Mouse (Mus musculus) midbrain, embryonic 11.5 days (tissue): ENCODE measurements around the gene Afap1. TPM values are rescaled to one million over a fixed set of nuclear protein-coding genes. Genes with fewer than 3 reads are reported as not detected.

ENCODE experiments used
- ATAC-seq: fragments of 200-750 bp; cut with Nextera tagmentation; 2 replicates; pipeline ENCODE4 v1.8.0; 2017; ENCODE audit warnings: moderate TSS enrichment, moderate library complexity; ENCODE audit not compliant: low FRiP score
- DNase-seq: peaks from one replicate; pipeline ENCODE4 v3.0.0; 2015; ENCODE audit warnings: low spot score; ENCODE audit errors: missing footprints
- H3K27ac ChIP-seq: fragments of 300-500 bp; sonication (generic); 2 replicates; pipeline ENCODE4 v1.5.1; 2014; ENCODE audit warnings: low read depth, low read length
- H3K27me3 ChIP-seq: fragments of 300-500 bp; sonication (generic); 2 replicates; pipeline ENCODE4 v1.6.1; 2014; ENCODE audit warnings: mild to moderate bottlenecking, low read length, moderate library complexity, mixed read lengths; ENCODE audit not compliant: control insufficient read depth, insufficient read depth
- H3K36me3 ChIP-seq: fragments of 300-500 bp; sonication (generic); 2 replicates; pipeline ENCODE4 v1.6.1; 2014; ENCODE audit warnings: mild to moderate bottlenecking, low read length, moderate library complexity, mixed read lengths; ENCODE audit not compliant: control insufficient read depth, insufficient read depth
- H3K4me1 ChIP-seq: fragments of 300-500 bp; sonication (generic); 2 replicates; pipeline ENCODE4 v1.6.1; 2014; ENCODE audit warnings: low read length; ENCODE audit not compliant: control insufficient read depth, insufficient read depth
- H3K4me2 ChIP-seq: fragments of 300-500 bp; sonication (generic); 2 replicates; pipeline ENCODE4 v1.6.1; 2014; ENCODE audit warnings: mild to moderate bottlenecking, moderate library complexity
- H3K4me3 ChIP-seq: fragments of 300-500 bp; sonication (generic); 2 replicates; pipeline ENCODE4 v1.5.1; 2014; ENCODE audit warnings: low read depth, low read length
- H3K9ac ChIP-seq: fragments of 300-500 bp; sonication (generic); 2 replicates; pipeline ENCODE4 v1.6.1; 2014; ENCODE audit warnings: low read length
- H3K9me3 ChIP-seq: fragments of 300-500 bp; sonication (generic); 2 replicates; pipeline ENCODE4 v1.6.1; 2016; ENCODE audit warnings: low read length; ENCODE audit not compliant: control insufficient read depth
- WGBS: fragments of 180-500 bp; shearing (Covaris S2); extraction: QIAGEN DNeasy Blood & Tissue Kit; methylation state at CpG from one replicate; pipeline ENCODE4 v1.1.7; 2014; 5-methylcytosine and 5-hydroxymethylcytosine counted together
- polyA plus RNA-seq: library from polyadenylated mRNA; unstranded; fragments of >200 nt; fragmentation: Nextera tagmentation; extraction: Ambion mirVana; gene quantifications from 2 replicates; pipeline ENCODE4 v1.2.1, GENCODE M21; 2014

Gene Afap1
- polyA plus RNA-seq, 1 experiment from 2014 or later: 36.1 TPM

- peak overlapping the region; percentile 54; the same call in 1 of the 2 replicates for H3K27ac ChIP-seq
- 3% methylated on average over 21 of the region's 21 CpGs for WGBS
- H3K4me2 ChIP-seq: peak overlapping the region; percentile 82
- peaks cover 22% of the 10 kb centered on the region for H3K4me1 ChIP-seq
- H3K27me3 ChIP-seq: peaks cover 4% of the 10 kb centered on the region; the same call in 1 of the 2 replicates
- H3K36me3 ChIP-seq: no peaks in the 10 kb centered on the region
- H3K9me3 ChIP-seq: no peaks in the 10 kb centered on the region
- H3K9ac ChIP-seq: peak overlapping the region; percentile 92
- peak overlapping the region; percentile 80 for H3K4me3 ChIP-seq
- DNase-seq (peak; percentile 96), ATAC-seq (peak; percentile 57)
These were observed 714 bp downstream of the Afap1 start for GRCm38 (mm10) chr5:35893805-35894260.

GRCm38 (mm10) chr5:35894295-35895047, 1.4 kb downstream of the Afap1 start:
- DNase-seq (peak; percentile 93), ATAC-seq (peak; percentile 1; the same call in 1 of the 2 replicates)
- Histone ChIP-seq H3K27ac (no peak overlapping the region), H3K4me1 (peaks cover 22% of the 10 kb centered on the region), H3K27me3 (peaks cover 4% of the 10 kb centered on the region; the same call in 1 of the 2 replicates), H3K4me3 (peak overlapping the region; percentile 80), H3K9me3 (no peaks in the 10 kb centered on the region), H3K36me3 (no peaks in the 10 kb centered on the region), H3K9ac (peak overlapping the region; percentile 92), H3K4me2 (peak overlapping the region; percentile 82)
- WGBS: 10% methylated on average over 30 of the region's 30 CpGs

- Histone ChIP-seq H3K4me2 (no peak overlapping the region), H3K9ac (no peak overlapping the region), H3K27me3 (peaks cover 4% of the 10 kb centered on the region; the same call in 1 of the 2 replicates), H3K4me1 (peaks cover 29% of the 10 kb centered on the region), H3K9me3 (no peaks in the 10 kb centered on the region), H3K4me3 (no peak overlapping the region), H3K27ac (no peak overlapping the region), H3K36me3 (no peaks in the 10 kb centered on the region)
- 90% methylated on average over 4 of the region's 4 CpGs for WGBS
- no peak for ATAC-seq
- DNase-seq: no peak
These were observed 2.8 kb downstream of the Afap1 start for GRCm38 (mm10) chr5:35895926-35896325.

GRCm38 (mm10) chr5:35896556-35896955, 3.4 kb downstream of the Afap1 start:
- Histone ChIP-seq H3K4me2 (no peak overlapping the region), H3K4me3 (no peak overlapping the region), H3K9me3 (no peaks in the 10 kb centered on the region), H3K36me3 (no peaks in the 10 kb centered on the region), H3K4me1 (peaks cover 35% of the 10 kb centered on the region), H3K27ac (no peak overlapping the region), H3K27me3 (peaks cover 4% of the 10 kb centered on the region; the same call in 1 of the 2 replicates), H3K9ac (no peak overlapping the region)
- DNase-seq (no peak), ATAC-seq (no peak)
- 82% methylated on average over 4 of the region's 4 CpGs for WGBS

- no peaks in the 10 kb centered on the region for H3K36me3 ChIP-seq
- peaks cover 36% of the 10 kb centered on the region for H3K4me1 ChIP-seq
- no peak for DNase-seq
- no peak for ATAC-seq
- H3K9ac ChIP-seq: no peak overlapping the region
- H3K4me2 ChIP-seq: no peak overlapping the region
- no peak overlapping the region for H3K27ac ChIP-seq
- H3K4me3 ChIP-seq: no peak overlapping the region
- WGBS: 85% methylated on average over 4 of the region's 4 CpGs
- no peaks in the 10 kb centered on the region for H3K9me3 ChIP-seq
- no peaks in the 10 kb centered on the region; the same call in 1 of the 2 replicates for H3K27me3 ChIP-seq
These were observed 4.0 kb downstream of the Afap1 start for GRCm38 (mm10) chr5:35897147-35897546.

GRCm38 (mm10) chr5:35898114-35898513, 5.0 kb downstream of the Afap1 start:
- WGBS: 76% methylated on average over 4 of the region's 4 CpGs
- H3K4me2 ChIP-seq: no peak overlapping the region
- no peak for DNase-seq
- H3K4me1 ChIP-seq: peaks cover 36% of the 10 kb centered on the region
- H3K36me3 ChIP-seq: no peaks in the 10 kb centered on the region
- H3K27ac ChIP-seq: no peak overlapping the region
- H3K9me3 ChIP-seq: no peaks in the 10 kb centered on the region
- H3K9ac ChIP-seq: no peak overlapping the region
- no peaks in the 10 kb centered on the region for H3K27me3 ChIP-seq
- no peak overlapping the region for H3K4me3 ChIP-seq
- ATAC-seq: no peak

- Histone ChIP-seq H3K36me3 (no peaks in the 10 kb centered on the region), H3K27ac (no peak overlapping the region), H3K9ac (no peak overlapping the region), H3K4me3 (no peak overlapping the region), H3K4me2 (no peak overlapping the region), H3K4me1 (peaks cover 36% of the 10 kb centered on the region), H3K27me3 (no peaks in the 10 kb centered on the region), H3K9me3 (no peaks in the 10 kb centered on the region)
- DNase-seq: no peak
- WGBS: 84% methylated on average over 3 of the region's 3 CpGs
- ATAC-seq: no peak
These were observed 5.9 kb downstream of the Afap1 start for GRCm38 (mm10) chr5:35898994-35899393.

- Histone ChIP-seq H3K27me3 (no peaks in the 10 kb centered on the region), H3K4me1 (peaks cover 23% of the 10 kb centered on the region), H3K36me3 (no peaks in the 10 kb centered on the region), H3K9me3 (no peaks in the 10 kb centered on the region), H3K9ac (no peak overlapping the region), H3K4me3 (no peak overlapping the region), H3K27ac (no peak overlapping the region), H3K4me2 (no peak overlapping the region)
- 18% methylated on average over 10 of the region's 10 CpGs for WGBS
- DNase-seq (no peak), ATAC-seq (no peak)
These were observed 7.5 kb downstream of the Afap1 start for GRCm38 (mm10) chr5:35900401-35901225.
